Mouse (Mus musculus) neural tube, embryonic 11.5 days (tissue): ENCODE measurements around the gene Ndufb7. TPM values are rescaled to one million over a fixed set of nuclear protein-coding genes. Genes with fewer than 3 reads are reported as not detected.

Experiments
- ATAC-seq: fragments of 200-750 bp; cut with Nextera tagmentation; 2 replicates; pipeline ENCODE4 v1.8.0; 2017; ENCODE audit warnings: moderate number of reproducible peaks, mild to moderate bottlenecking, moderate TSS enrichment, moderate library complexity; ENCODE audit not compliant: insufficient read depth, low FRiP score, low TSS enrichment
- DNase-seq: peaks from one replicate; pipeline ENCODE4 v3.0.0-alpha.2; 2015; ENCODE audit warnings: low spot score
- H3K27ac ChIP-seq: fragments of 300-500 bp; sonication (generic); 2 replicates; pipeline ENCODE4 v1.5.1; 2014; ENCODE audit warnings: low read depth, mild to moderate bottlenecking, low read length
- H3K27me3 ChIP-seq: fragments of 300-500 bp; sonication (generic); 2 replicates; pipeline ENCODE4 v1.6.1; 2014; ENCODE audit warnings: mild to moderate bottlenecking, low read length, mixed read lengths; ENCODE audit not compliant: control insufficient read depth, insufficient read depth
- H3K36me3 ChIP-seq: fragments of 300-500 bp; sonication (generic); 2 replicates; pipeline ENCODE4 v1.6.1; 2014; ENCODE audit warnings: mild to moderate bottlenecking, low read length, moderate library complexity, mixed read lengths; ENCODE audit not compliant: control insufficient read depth, insufficient read depth
- H3K4me1 ChIP-seq: fragments of 300-500 bp; sonication (generic); 2 replicates; pipeline ENCODE4 v1.6.1; 2014; ENCODE audit warnings: low read length, mixed read lengths; ENCODE audit not compliant: control insufficient read depth, insufficient read depth
- H3K4me2 ChIP-seq: fragments of 300-500 bp; sonication (generic); 2 replicates; pipeline ENCODE4 v1.6.1; 2014; ENCODE audit warnings: low read depth, mild to moderate bottlenecking, moderate library complexity
- H3K4me3 ChIP-seq: fragments of 300-500 bp; sonication (generic); 2 replicates; pipeline ENCODE4 v1.5.1; 2014; ENCODE audit warnings: low read depth, low read length
- H3K9ac ChIP-seq: fragments of 300-500 bp; sonication (generic); 2 replicates; pipeline ENCODE4 v1.6.1; 2014; ENCODE audit warnings: mild to moderate bottlenecking, low read length
- H3K9me3 ChIP-seq: fragments of 300-500 bp; sonication (generic); 2 replicates; pipeline ENCODE4 v1.6.1; 2016; ENCODE audit warnings: low read length; ENCODE audit not compliant: control insufficient read depth
- WGBS: fragments of 180-500 bp; shearing (Covaris S2); extraction: QIAGEN DNeasy Blood & Tissue Kit; methylation state at CpG from one replicate; pipeline ENCODE4 v1.1.7; 2014; 5-methylcytosine and 5-hydroxymethylcytosine counted together
- polyA plus RNA-seq: library from polyadenylated mRNA; unstranded; fragments of >200 nt; fragmentation: Nextera tagmentation; extraction: Ambion mirVana; gene quantifications from 2 replicates; pipeline ENCODE4 v1.2.1, GENCODE M21; 2014

Gene Ndufb7
- polyA plus RNA-seq, 1 experiment from 2014 or later = 326 TPM

- DNase-seq (no peak), ATAC-seq (no peak)
- peaks cover 13% of the 10 kb centered on the region for H3K4me1 ChIP-seq
- 90% methylated on average over 8 of the region's 8 CpGs for WGBS
- H3K4me2 ChIP-seq = no peak overlapping the region
- H3K36me3 ChIP-seq = peaks cover 2% of the 10 kb centered on the region; the same call in 1 of the 2 replicates
- no peaks in the 10 kb centered on the region for H3K9me3 ChIP-seq
- H3K4me3 ChIP-seq = no peak overlapping the region
- H3K9ac ChIP-seq = no peak overlapping the region; the same call in 1 of the 2 replicates
- no peaks in the 10 kb centered on the region for H3K27me3 ChIP-seq
- no peak overlapping the region for H3K27ac ChIP-seq
Measured at GRCm38 (mm10) chr8:83579676-83580075, 13.2 kb downstream of the Ndufb7 start.

- H3K4me2 ChIP-seq = no peak overlapping the region
- no peak overlapping the region for H3K27ac ChIP-seq
- peaks cover 13% of the 10 kb centered on the region for H3K4me1 ChIP-seq
- H3K4me3 ChIP-seq = no peak overlapping the region
- no peaks in the 10 kb centered on the region for H3K9me3 ChIP-seq
- H3K36me3 ChIP-seq = peaks cover 2% of the 10 kb centered on the region; the same call in 1 of the 2 replicates
- ATAC-seq (no peak), DNase-seq (no peak)
- no peak overlapping the region for H3K9ac ChIP-seq
- WGBS = 93% methylated on average over 8 of the region's 8 CpGs
- no peaks in the 10 kb centered on the region for H3K27me3 ChIP-seq
Measured at GRCm38 (mm10) chr8:83580826-83581225, 14.4 kb downstream of the Ndufb7 start.

GRCm38 (mm10) chr8:83582226-83582625, 15.8 kb downstream of the Ndufb7 start:
- WGBS = 89% methylated on average over 8 of the region's 8 CpGs
- no peak overlapping the region for H3K9ac ChIP-seq

GRCm38 (mm10) chr8:83583236-83583635, 16.8 kb downstream of the Ndufb7 start:
- H3K9me3 ChIP-seq = no peaks in the 10 kb centered on the region
- H3K27me3 ChIP-seq = no peaks in the 10 kb centered on the region
- WGBS = 90% methylated on average over 15 of the region's 15 CpGs
- H3K9ac ChIP-seq = no peak overlapping the region
- no peak overlapping the region for H3K4me2 ChIP-seq
- DNase-seq (peak; percentile 10), ATAC-seq (no peak)
- peaks cover 4% of the 10 kb centered on the region for H3K36me3 ChIP-seq
- H3K27ac ChIP-seq = no peak overlapping the region
- peaks cover under 1% of the 10 kb centered on the region for H3K4me1 ChIP-seq
- no peak overlapping the region for H3K4me3 ChIP-seq

More at GRCm38 (mm10) chr8:83582226-83582625, 15.8 kb downstream of the Ndufb7 start:
- H3K4me3 ChIP-seq = no peak overlapping the region
- no peak for ATAC-seq
- H3K36me3 ChIP-seq = peaks cover 4% of the 10 kb centered on the region; the same call in 1 of the 2 replicates
- no peaks in the 10 kb centered on the region for H3K27me3 ChIP-seq
- H3K4me1 ChIP-seq = peaks cover 6% of the 10 kb centered on the region
- DNase-seq = peak; percentile 10
- H3K9me3 ChIP-seq = no peaks in the 10 kb centered on the region
- no peak overlapping the region for H3K27ac ChIP-seq
- no peak overlapping the region for H3K4me2 ChIP-seq

GRCm38 (mm10) chr8:83584771-83585170, 18.3 kb downstream of the Ndufb7 start:
- Histone ChIP-seq H3K36me3 (peaks cover 4% of the 10 kb centered on the region), H3K9me3 (no peaks in the 10 kb centered on the region)

GRCm38 (mm10) chr8:83585333-83585732, 18.9 kb downstream of the Ndufb7 start:
- H3K36me3 ChIP-seq = peaks cover 4% of the 10 kb centered on the region
- no peaks in the 10 kb centered on the region for H3K9me3 ChIP-seq
- ATAC-seq = no peak
- no peaks in the 10 kb centered on the region for H3K27me3 ChIP-seq
- no peak for DNase-seq
- H3K27ac ChIP-seq = no peak overlapping the region
- no peak overlapping the region for H3K4me2 ChIP-seq
- H3K4me3 ChIP-seq = no peak overlapping the region
- 86% methylated on average over 3 of the region's 3 CpGs for WGBS
- H3K9ac ChIP-seq = no peak overlapping the region
- H3K4me1 ChIP-seq = no peaks in the 10 kb centered on the region

More at GRCm38 (mm10) chr8:83584771-83585170, 18.3 kb downstream of the Ndufb7 start:
- H3K27ac ChIP-seq = no peak overlapping the region
- H3K4me2 ChIP-seq = no peak overlapping the region
- H3K4me1 ChIP-seq = no peaks in the 10 kb centered on the region
- no peak for ATAC-seq
- H3K27me3 ChIP-seq = no peaks in the 10 kb centered on the region
- no peak for DNase-seq
- H3K9ac ChIP-seq = no peak overlapping the region
- no peak overlapping the region for H3K4me3 ChIP-seq
- 86% methylated on average over 1 of the region's 1 CpGs for WGBS

- Histone ChIP-seq H3K9me3 (no peaks in the 10 kb centered on the region), H3K27ac (no peak overlapping the region), H3K4me1 (peaks cover 8% of the 10 kb centered on the region), H3K4me3 (no peak overlapping the region), H3K9ac (no peak overlapping the region), H3K36me3 (peaks cover 4% of the 10 kb centered on the region), H3K27me3 (no peaks in the 10 kb centered on the region), H3K4me2 (no peak overlapping the region)
- ATAC-seq (no peak), DNase-seq (no peak)
- WGBS = 81% methylated on average over 6 of the region's 6 CpGs
Measured at GRCm38 (mm10) chr8:83587644-83588043, 21.2 kb downstream of the Ndufb7 start.

GRCm38 (mm10) chr8:83588886-83589285, 22.4 kb downstream of the Ndufb7 start:
- DNase-seq (no peak), ATAC-seq (no peak)
- H3K4me2 ChIP-seq = no peak overlapping the region
- no peak overlapping the region for H3K4me3 ChIP-seq
- H3K27me3 ChIP-seq = no peaks in the 10 kb centered on the region
- H3K9me3 ChIP-seq = no peaks in the 10 kb centered on the region
- H3K4me1 ChIP-seq = peaks cover 9% of the 10 kb centered on the region
- WGBS = 94% methylated on average over 5 of the region's 5 CpGs
- no peak overlapping the region for H3K27ac ChIP-seq
- H3K9ac ChIP-seq = no peak overlapping the region
- peaks cover 4% of the 10 kb centered on the region for H3K36me3 ChIP-seq

- H3K9me3 ChIP-seq = no peaks in the 10 kb centered on the region
- DNase-seq (no peak), ATAC-seq (no peak)
- H3K36me3 ChIP-seq = peaks cover 3% of the 10 kb centered on the region
- H3K27me3 ChIP-seq = no peaks in the 10 kb centered on the region
- H3K9ac ChIP-seq = no peak overlapping the region
- H3K4me1 ChIP-seq = peaks cover 9% of the 10 kb centered on the region
- no peak overlapping the region for H3K4me3 ChIP-seq
- H3K4me2 ChIP-seq = no peak overlapping the region
- no peak overlapping the region for H3K27ac ChIP-seq
- WGBS = 90% methylated on average over 7 of the region's 7 CpGs
Measured at GRCm38 (mm10) chr8:83590488-83591023, 24.1 kb downstream of the Ndufb7 start.
